Mouse (Mus musculus) layer of hippocampus, adult 9-10 months (tissue): ENCODE measurements around the gene Gjb3.

Source experiments
- DNase-seq: peaks from one replicate; pipeline ENCODE4 v3.0.0; 2022; ENCODE audit warnings: low spot score

Gjb3 gene

GRCm38 (mm10) chr4:127334870-127335504, 4.3 kb upstream of the Gjb3 start:
- no peak for DNase-seq

GRCm38 (mm10) chr4:127331171-127331570, 527 bp upstream of the Gjb3 start:
- no peak for DNase-seq

- DNase-seq: no peak
Observed at GRCm38 (mm10) chr4:127329751-127330150, 893 bp downstream of the Gjb3 start.

GRCm38 (mm10) chr4:127329046-127329445, 1.6 kb downstream of the Gjb3 start:
- DNase-seq: no peak

GRCm38 (mm10) chr4:127328378-127328777, 2.3 kb downstream of the Gjb3 start:
- DNase-seq: no peak

- no peak for DNase-seq
Observed at GRCm38 (mm10) chr4:127327749-127328148, 2.9 kb downstream of the Gjb3 start.

GRCm38 (mm10) chr4:127327258-127327657, 3.4 kb downstream of the Gjb3 start:
- DNase-seq: no peak

GRCm38 (mm10) chr4:127325276-127325675, 5.4 kb downstream of the Gjb3 start:
- DNase-seq: no peak

GRCm38 (mm10) chr4:127324759-127325158, 5.9 kb downstream of the Gjb3 start:
- peak; percentile 33 for DNase-seq

GRCm38 (mm10) chr4:127324296-127324695, 6.3 kb downstream of the Gjb3 start:
- no peak for DNase-seq

- DNase-seq: no peak
Observed at GRCm38 (mm10) chr4:127323651-127324050, 7.0 kb downstream of the Gjb3 start.

- DNase-seq: peak; percentile 71
Observed at GRCm38 (mm10) chr4:127319613-127320012, 11.0 kb downstream of the Gjb3 start.

GRCm38 (mm10) chr4:127317143-127317542, 13.5 kb downstream of the Gjb3 start:
- no peak for DNase-seq

- no peak for DNase-seq
Observed at GRCm38 (mm10) chr4:127315753-127316152, 14.9 kb downstream of the Gjb3 start.

- no peak for DNase-seq
Observed at GRCm38 (mm10) chr4:127314585-127314984, 16.1 kb downstream of the Gjb3 start.

- no peak for DNase-seq
Observed at GRCm38 (mm10) chr4:127313861-127314260, 16.8 kb downstream of the Gjb3 start, which contains the start of gene Gja4. Gja4 (minus strand) TSS chr4:127314039.

GRCm38 (mm10) chr4:127312349-127312748, 18.3 kb downstream of the Gjb3 start:
- DNase-seq: no peak

- no peak for DNase-seq
Observed at GRCm38 (mm10) chr4:127311561-127311960, 19.1 kb downstream of the Gjb3 start.

GRCm38 (mm10) chr4:127306915-127307314, 23.7 kb downstream of the Gjb3 start:
- no peak for DNase-seq

GRCm38 (mm10) chr4:127303796-127304195, 26.8 kb downstream of the Gjb3 start:
- no peak for DNase-seq

- DNase-seq: no peak
Observed at GRCm38 (mm10) chr4:127300503-127300902, 30.1 kb downstream of the Gjb3 start.

- DNase-seq: no peak
Observed at GRCm38 (mm10) chr4:127292631-127293030, 38.0 kb downstream of the Gjb3 start.

- no peak for DNase-seq
Observed at GRCm38 (mm10) chr4:127289039-127289548, 41.5 kb downstream of the Gjb3 start.

GRCm38 (mm10) chr4:127286907-127287306, 43.7 kb downstream of the Gjb3 start:
- no peak for DNase-seq
